Mouse (Mus musculus) kidney, postnatal 10 days (tissue): ENCODE results near the gene Usp2.

Experiments
- DNase-seq: peaks from one replicate; pipeline ENCODE4 v3.0.0; 2021; ENCODE audit warnings: mixed read lengths

Usp2 gene

DNA sequence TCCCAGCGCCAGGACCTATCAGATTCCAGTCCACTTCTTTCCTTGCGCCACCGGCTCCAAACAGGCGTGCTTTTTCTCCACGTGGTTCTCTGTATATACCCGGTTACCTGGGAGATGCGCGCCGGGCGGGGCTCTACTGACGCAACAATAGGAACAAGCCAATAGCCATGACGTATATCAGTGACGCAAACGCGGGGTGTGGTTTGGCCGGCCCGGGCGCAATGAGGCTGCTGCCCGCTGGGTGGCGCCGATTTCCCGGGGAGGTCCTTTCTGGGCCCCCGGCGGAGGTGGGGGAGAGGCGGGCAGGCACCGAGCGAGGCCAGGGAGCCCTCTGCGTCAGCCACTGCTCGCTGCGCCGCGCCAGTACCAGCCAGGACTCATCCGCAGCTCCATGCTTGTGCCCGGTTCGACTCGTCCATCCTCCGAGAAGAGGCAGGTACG, at the start of gene Usp2:
Gene Usp2, plus strand, starts transcription at position 237 of the 441 bp plus-strand sequence.
- peak; percentile 99 for DNase-seq

DNA sequence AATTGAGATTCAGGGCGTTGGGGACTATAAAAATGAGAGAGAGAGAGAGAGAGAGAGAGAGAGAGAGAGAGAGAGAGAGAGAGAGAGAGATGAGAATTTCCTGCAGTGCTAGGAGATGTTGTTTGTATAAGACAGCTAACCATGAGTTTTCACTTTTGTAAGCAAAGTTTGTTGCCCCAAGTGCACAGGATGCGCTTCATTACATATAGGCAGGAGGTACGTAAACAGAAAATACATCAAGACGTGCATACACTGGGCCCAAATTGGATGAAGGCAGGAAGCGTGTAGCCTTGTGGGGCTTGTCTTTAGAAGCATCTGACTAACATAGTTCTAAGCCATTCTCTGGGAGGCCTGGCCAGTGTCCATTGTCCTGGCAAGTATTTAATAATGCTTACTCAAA, 49.0 kb upstream of the Usp2 start:
- DNase-seq = no peak

DNA sequence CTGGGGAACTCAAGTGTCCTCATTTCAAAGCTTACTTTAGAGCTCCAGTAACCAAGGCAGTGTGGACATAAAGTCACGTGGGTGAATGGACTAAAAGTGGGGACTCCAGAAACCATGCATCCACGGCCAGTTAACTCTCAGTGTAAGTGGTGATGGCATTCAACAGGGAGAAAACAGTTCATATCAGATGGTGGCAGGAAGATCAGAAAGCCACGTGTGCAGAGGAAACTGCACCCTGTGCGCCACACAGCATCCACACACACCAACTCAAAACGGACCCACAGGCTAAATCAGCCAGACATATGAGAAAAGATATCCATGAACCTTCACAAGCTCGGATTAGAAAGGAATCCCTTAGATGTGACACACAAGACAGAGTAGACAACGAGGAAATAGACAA, 46.8 kb upstream of the Usp2 start:
- DNase-seq = no peak

DNA sequence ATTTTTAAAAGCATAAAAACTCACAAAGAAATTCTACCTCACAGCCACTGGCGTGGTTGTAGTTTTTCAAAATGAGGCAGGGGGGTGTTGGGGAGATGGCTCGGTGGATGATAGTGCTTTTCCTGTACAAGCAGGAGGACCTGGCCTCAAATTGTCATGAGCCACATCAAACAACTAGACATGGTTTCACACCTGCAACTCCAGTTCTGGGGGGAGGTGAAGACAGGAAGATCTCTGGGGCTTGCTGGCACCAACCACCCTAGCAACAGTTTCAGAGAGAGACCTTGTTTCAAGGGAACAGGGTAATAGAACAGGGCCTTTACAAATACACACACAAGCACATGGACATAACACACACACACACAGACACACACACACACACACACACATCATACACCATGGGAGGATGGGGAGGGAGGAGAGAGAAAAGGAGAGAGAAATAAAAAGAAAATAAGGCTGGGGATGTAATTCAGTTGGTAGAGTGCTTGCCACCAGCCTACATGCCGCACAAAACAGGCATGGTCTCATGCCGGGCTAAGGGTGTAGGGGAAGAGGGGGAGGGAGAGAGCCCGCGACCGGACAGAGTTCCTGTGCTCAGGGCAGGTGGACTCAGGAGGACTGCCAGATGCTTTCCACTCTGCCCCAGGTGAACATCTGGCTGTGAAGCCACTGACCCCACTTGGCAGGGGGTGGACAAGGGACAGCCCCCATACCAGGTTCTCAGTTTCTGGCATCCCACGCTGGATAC, 44.5 kb upstream of the Usp2 start:
- DNase-seq = no peak

DNA sequence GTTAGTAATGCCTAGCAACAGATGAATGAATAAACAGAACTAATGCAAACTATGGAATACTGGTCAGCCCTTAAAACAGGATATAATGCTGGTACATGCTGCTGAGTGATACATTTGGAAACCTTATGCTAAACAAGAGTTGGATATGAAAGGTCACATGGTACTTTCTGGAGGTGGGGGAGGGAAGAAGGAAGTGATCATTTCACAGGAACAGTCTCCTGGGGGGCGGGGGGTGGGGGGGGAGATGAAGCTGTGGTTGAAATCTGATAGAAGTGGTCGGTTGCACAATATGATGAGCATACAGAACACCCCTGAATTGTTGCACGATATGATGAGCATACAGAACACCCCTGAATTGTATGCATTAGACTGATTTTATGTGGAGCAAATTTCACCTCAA, 42.7 kb upstream of the Usp2 start:
- DNase-seq = no peak

DNA sequence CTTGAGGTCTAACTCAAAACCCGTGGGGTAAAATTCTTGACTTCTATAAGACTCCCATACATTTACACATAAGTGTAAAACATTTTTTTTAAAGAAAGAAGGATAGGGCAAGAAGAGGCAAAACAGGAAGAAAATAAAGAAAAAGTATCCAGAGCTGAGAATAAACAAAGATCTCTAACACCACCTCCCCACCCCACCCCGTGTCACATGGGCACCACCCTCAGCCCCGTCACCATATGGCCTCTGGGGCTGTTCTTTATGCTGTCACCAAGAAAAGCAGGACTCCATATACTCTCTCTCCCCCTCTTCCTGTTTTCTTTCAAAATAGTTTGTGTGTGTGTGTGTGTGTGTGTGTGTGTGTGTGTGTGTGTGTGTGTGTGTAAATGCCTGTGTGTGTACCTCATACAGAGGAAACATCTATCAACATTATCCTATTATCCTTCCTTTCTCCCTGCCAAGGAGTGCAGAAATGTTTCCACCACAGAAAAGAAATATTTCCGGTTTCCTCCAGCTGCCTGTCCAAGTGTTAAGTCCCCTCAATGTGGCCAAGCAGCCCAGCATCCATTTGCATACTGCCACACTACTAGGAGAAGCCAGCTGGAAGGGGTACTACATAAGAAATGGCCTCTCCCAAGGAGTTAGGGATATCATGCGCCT, 37.1 kb upstream of the Usp2 start:
- DNase-seq = peak; percentile 33

DNA sequence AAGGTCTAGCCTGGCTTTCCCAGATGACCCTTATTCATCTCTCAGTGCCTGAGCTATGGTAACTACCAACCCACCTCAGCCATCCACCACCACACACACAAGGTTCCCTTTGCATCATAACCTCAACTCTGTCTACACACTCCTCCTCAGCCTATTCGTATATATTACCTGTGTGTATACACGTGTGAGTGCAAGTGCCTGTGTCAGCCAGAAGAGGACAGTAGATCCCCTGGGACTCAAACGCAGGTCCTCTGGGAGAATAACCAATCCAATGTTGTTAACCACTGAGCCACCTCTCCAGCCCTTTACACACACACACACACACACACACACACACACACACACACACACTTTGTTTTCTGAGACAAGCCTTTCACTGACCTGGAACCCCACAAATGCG, 36.2 kb upstream of the Usp2 start:
- DNase-seq = no peak

DNA sequence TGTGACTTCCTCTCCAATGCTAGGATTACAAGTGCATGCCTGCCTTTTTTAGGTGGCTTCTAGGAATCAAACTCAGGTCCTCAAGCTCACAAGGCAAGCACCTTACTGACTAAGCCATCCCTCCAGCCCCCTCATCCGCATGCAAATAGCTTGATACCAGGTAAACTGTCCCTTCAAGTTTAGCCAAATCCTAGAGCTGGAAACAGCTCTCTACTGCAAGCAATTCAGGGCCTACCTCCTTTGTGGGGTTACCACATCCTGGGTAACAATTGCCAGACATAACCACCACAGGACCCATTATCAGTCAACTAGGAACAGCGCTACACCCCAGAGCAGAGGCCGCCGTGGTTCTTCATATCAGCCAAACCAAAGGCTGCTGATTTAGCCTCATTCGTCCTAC, 35.7 kb upstream of the Usp2 start:
- DNase-seq = no peak

DNA sequence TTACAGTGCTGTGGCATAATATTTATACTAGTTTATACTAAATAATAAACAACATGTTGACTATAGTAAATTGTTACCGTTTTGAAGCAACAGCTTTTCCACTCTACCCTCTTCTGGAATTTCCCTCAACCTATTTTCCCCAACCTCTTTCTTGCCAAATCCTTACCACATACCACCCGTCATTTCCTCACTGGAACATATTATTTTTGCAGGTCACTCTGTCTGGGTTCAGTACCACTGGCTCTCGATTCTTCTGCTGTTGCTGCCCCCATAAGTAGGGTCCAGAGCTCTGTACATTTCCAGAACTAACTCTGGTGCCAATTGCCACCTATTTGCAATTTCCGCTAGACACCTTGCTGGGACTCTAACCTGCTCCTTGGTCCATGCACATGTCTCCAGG, 34.9 kb upstream of the Usp2 start:
- DNase-seq = no peak

DNA sequence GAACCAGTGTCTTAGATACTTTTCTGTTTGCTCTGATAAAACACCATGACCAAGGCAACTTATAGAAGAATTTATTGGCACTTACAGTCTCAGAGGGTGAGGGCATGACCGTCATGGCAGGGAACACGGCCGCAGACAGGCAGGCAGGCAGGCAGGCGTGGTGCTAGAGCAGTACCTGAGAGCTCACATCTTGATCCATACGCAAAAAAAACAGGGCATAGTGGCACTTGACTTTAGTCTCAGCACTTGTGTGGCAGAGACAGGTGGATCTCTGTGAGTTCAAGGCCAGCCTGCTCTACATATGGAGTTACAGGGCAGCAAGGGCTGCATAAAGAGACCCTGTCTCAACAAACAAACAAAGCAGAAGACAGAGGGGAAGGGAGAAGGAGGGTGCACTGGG, 33.5 kb upstream of the Usp2 start:
- DNase-seq = no peak

DNA sequence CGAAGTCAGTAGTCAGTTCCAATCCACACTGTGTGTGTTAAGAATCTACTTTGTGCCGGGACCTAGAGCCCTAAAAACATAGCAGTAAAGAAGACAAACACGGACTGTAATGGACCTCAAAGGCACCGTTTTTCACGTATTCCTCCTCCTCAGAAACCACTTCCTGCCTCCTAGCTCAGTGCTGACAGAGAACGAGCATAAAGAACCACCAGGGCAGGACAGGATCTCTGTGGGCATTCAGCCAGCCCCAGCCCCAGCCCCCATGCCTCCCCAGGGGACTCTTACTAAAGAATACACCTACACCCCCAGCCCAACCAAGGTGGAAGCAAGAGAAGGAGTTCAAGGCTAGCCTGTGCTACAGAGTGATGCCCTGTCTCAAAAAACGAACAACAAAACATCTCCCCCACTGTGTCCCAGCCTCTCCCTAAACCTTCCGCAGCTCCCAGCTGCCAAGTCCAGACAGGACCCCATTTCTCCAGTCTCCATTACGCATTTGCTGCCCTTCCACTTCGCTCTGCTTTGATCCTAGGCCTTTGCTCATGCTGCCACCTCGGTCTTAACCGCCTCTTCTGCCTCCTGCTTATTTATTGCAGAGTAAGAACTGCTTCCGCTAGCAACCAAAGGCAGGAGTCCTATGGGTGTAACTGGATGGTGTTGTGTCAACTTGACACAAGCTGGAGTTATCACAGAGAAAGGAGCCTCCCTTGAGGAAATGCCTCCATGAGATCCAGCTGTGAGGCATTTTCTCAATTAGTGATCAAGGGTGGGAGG, 32.7 kb upstream of the Usp2 start:
- no peak for DNase-seq

DNA sequence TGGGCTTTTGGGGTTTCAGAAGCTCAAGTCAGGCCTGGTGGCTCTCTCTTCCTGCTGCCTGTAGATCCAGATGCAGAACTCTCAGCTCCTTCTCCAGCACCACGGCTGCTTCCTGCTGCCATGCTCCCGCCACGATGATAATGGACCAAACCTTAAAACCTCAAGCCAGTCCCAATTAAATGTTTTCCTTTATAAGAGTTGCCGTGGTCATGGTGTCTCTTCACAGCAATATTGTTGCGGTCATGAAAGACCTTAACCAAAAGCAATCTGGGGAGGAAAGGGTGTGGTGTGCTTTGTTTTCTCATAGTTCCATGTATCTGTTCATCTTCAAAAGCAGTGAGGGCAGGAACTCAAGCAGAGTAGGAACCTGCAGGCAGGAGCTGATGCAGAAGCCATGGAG, 29.7 kb upstream of the Usp2 start:
- DNase-seq = no peak

DNA sequence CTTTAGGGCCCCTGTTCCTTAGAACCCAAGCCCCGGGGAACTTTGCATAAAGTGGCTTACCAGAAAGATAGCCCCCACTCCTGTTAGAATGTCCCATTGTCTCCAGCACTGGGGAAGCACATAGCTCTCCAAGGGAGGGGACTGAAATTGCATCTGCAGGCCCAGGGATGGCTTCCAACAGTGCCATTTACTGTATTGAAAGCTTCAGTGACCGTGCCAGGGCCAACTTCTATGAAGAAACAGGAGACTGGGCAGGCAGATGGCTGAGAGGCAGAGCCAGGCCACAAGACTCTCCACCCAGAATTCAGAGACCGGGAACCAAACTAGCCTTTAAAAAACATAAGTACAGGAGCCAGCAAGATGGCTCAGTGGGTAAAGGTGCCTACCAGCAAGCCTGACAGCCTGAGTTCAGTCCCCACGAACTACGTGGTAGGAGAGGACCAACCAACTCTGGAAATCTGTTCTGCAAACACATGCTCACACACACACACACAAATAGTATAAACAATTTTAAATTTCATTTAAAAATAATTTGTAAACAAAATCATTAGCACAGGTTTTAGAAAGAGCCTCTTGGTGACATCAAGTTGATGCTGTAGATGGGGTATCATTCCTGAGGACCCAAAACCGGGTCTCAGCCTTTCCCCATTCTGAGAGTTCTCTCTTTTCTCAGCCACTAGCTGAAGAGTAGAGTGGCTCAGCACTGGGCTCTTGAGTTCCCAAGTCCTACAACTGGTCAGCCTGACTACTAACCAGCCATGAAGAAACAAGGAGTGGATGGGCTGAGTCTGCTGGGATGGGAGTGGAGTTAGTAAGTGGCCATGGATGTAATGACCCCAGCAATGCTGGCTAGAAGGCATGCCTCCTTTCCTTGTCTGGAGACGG, 25.1 kb upstream of the Usp2 start:
- no peak for DNase-seq

DNA sequence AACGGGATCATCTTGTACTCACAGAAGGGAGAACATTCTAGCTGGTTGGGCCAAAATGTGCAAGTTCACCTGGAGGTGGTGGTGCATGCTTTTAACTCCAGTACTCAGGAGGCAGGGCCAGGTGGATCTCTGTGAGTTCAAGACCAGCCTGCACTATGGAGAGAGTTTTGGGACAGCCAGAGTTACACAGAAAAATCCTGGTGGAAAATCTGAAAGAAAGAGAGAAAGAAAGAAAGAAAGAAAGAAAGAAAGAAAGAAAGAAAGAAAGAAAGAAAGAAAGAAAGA, 24.5 kb upstream of the Usp2 start:
- DNase-seq = no peak

DNA sequence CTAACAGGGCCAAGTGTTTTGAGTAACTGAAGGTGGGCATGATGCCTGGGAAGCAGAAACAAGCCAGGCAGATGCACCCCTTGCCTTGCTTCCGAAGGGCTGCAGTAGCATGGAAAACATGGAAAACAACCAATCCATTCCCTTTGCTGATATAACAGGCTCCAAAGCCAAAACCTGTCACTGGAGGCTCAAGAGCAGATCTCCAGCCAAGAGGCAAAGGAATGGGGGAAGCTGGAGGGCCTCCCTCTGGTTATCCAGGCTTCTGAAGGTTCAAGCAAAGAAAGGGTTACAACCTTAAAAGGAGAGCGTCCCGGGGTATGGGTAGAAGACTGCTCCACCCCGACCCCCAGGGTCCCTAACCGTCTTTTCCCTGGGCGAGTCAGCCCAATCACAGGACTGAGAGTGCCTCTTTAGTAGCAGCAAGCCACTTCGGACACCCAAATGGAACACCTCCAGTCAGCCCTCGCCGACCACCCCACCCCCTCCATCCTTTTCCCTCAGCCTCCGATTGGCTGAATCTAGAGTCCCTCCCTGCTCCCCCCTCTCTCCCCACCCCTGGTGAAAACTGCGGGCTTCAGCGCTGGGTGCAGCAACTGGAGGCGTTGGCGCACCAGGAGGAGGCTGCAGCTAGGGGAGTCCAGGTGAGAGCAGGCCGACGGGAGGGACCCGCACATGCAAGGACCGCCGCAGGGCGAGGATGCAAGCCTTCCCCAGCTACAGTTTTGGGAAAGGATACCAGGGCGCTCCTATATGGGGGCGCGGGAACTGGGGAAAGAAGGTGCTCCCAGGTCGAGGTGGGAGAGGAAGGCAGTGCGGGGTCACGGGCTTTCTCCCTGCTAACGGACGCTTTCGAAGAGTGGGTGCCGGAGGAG, 23.7 kb upstream of the Usp2 start, which contains the start of gene Thy1:
Gene Thy1, plus strand, starts transcription at position 549 of the 872 bp plus-strand sequence.
- DNase-seq = peak; percentile 59

DNA sequence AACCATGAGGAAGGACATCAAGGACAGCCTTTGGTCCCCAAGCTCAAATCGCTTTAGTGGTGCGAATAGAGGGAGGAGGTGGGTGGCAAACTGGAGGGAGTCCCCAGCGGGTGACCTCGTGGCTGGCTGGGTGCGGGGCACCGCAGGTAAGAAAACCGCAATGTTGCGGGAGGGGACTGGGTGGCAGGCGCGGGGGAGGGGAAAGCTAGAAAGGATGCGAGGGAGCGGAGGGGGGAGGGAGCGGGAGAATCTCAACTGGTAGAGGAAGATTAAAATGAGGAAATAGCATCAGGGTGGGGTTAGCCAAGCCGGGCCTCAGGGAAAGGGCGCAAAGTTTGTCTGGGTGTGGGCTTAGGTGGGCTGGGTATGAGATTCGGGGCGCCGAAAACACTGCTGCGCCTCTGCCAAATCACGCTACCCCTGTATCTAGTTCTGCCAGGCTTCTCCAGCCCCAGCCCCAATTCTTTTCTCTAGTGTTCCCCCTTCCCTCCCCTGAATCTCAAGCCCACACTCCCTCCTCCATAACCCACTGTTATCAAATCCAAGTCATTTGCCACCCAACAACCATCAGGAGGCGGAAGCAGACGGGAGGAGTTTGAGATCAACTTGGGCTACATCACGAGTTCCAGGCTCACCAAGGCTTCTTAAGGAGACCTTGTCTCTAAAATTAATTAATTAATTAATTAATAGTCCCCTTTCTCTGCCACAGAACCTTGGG, 23.0 kb upstream of the Usp2 start:
- peak; percentile 51 for DNase-seq

DNA sequence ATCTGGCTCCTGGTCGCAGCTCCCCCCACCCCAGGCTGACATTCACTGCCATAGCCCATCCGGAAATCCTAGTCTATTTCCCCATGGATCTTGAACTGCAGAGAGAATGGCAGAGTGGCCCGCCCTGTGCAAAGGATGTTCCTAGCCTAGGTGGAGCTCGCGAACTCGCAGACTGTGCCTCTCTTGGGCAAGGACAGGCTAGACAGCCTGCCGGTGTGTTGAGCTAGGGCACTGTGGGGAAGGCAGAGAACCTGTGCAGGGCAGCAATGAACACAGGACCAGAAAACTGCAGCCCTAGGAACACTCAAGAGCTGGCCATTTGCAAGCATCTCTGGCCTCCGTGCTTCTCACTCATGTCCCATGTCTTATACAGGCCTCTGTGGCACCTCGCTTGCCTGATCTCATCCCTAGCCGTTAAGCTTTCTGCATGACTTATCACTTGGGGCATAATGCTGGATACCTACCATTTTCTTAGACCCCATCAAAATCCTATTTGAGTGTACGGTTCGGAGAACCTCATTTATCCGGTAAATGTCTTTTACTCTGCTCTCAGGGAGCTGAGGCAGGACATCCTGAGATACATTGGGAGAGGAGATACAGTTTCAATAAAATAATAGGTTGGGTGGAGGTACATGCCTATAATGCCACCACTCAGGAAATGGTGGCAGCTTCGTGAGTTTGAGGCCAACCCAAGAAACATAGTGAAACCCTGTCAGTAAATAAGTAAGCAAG, 22.2 kb upstream of the Usp2 start:
- DNase-seq = no peak

DNA sequence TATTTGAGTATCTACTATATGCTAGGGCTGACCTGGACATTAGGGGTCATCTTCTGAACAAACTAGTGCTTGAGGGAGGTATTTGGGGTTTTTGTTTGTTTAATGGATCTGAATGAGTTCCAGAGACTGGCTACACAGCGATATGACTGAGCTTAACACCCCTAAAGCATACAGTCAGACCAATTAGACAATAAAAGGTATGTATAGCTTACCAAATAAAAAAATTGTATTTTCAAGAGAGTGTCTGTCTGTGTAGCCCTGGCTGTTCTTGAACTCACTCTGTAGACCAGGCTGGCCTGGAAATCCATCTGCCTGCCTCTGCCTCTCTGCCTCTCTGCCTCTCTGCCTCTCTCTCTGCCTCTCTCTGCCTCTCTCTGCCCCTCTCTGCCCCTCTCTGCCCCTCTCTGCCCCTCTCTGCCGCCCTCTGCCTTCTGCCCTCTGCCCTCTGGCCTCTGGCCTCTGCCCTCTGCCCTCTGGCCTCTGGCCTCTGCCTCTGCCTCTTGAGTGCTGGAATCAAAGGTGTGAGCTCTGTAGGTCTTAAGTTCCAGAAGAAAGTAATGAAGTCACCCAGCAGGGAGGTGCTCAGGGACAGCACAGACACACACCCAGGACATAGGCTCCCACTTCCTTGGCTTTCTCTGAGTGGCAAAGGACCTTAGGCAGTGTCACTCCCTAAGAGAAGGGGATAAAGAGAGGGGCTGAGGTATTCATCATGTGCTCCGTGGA, 21.5 kb upstream of the Usp2 start:
- no peak for DNase-seq

DNA sequence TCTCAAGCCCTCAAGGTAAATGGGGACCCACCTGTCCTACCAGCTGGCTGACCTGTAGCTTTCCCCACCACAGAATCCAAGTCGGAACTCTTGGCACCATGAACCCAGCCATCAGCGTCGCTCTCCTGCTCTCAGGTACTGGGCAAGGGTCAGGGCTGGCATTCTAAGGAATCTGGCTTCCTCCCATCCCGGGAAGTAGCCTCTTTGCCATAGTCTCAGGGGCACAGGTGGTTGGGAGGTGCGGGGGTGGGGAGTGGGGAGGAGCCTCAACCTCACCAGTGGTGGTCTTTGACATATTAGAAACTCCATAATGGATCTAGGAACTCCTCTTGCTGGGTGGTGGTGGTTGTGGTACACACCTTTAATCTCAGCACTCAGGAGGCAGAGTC, 20.9 kb upstream of the Usp2 start:
- DNase-seq = no peak

DNA sequence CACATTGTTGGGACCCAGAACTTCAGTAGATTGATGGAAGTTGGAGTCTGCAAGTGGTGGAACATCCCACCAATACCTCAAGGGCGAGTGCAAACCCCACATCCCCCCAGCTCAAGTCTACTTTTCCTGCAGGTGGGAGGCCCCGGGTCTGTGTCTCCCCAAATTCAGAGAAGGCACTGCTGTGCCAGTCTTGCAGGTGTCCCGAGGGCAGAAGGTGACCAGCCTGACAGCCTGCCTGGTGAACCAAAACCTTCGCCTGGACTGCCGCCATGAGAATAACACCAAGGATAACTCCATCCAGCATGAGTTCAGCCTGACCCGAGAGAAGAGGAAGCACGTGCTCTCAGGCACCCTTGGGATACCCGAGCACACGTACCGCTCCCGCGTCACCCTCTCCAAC, 20.4 kb upstream of the Usp2 start:
- no peak for DNase-seq
